ENCODE assay signal across 14 mouse cellular contexts in the genomic region with DNA sequence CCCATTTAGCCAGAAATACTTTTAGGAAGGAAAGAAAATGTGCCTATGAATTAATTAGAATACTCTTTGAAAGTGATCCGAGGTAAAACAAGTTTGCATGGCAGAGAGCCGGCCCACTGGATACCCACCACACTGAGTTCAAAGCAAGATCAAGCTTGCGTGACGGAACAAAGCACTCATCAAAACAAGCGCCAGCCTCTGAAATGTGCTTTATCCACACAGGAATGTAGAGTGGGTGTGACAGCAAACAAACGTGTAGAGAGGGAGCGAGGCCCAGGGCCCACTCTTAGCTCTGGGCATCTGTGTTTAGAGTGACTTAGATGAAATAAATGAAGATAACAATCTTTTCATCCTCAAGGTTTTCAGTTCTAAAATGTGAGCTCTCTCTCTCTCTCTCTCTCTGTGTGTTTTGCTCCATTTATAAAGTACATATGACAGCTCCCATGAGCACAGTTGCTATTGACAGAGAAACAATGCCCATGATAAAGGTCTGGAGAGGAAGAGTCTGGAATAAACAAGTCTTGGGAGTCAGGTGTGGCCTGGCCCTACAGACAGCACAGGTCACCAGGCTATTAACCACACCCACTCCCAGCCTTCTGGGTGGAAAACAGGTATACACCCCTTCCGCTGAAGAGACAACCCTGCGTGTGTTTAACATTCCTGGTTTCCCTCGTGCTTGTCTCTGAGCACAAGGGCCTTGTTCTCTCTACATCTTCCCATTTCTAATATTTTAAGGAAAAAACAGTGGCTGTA. TPM values are rescaled to one million over a fixed set of nuclear protein-coding genes. Genes with fewer than 3 reads are reported as not detected.
DNase-seq lines count a peak whose midpoint lies in the region; ATAC-seq and TF ChIP-seq lines count a peak whose summit lies in the region.
"Had no signal": no experiment of that assay in that cellular context is flagged by ENCODE, and none has a peak within 500 bp of the region (broad histone marks: within the 10 kb centered on the region; RNA-seq: fewer than 3 reads in every experiment).

No protein-coding gene starts in this region.

- ATAC-seq in hindbrain, postnatal 0 days, result 0 out of 2 replicates have a peak, but pooled peaks have one; percentile 7
- 0 out of 2 replicates have a peak, but pooled peaks have one; percentile 52 for ATAC-seq in midbrain, embryonic 12.5 days (ENCODE audit: low FRiP score, low read depth)

- no peak overlapping the region for H3K4me3 ChIP-seq in hindbrain, postnatal 0 days (ENCODE audit: low read length)
- no peak overlapping the region for H3K4me3 ChIP-seq in hindbrain, embryonic 10.5 days
- no peak overlapping the region for H3K4me3 ChIP-seq in midbrain, embryonic 12.5 days
- H3K4me3 ChIP-seq: left cerebral cortex, adult 2 months; limb, embryonic 13.5 days had no signal

- TF ChIP-seq CTCF in hindbrain, postnatal 0 days (IDR thresholded peaks at IDR 0.05; ENCODE audit: low read depth), result no peak

- no peaks in the 10 kb centered on the region for H3K4me1 ChIP-seq in hindbrain, postnatal 0 days (ENCODE audit: insufficient read depth, low read length)
- H3K4me1 ChIP-seq in hindbrain, embryonic 10.5 days (replicated peaks), result peaks cover 8% of the 10 kb centered on the region; the same call in 1 of the 2 replicates
- peaks cover 6% of the 10 kb centered on the region; the same call in 1 of the 2 replicates for H3K4me1 ChIP-seq in midbrain, embryonic 12.5 days
- H3K4me1 ChIP-seq: limb, embryonic 13.5 days had no signal

- no peak overlapping the region for H3K9ac ChIP-seq in hindbrain, postnatal 0 days (replicated peaks; ENCODE audit: low read length)
- H3K9ac ChIP-seq in midbrain, embryonic 12.5 days (replicated peaks), result no peak overlapping the region
- H3K9ac ChIP-seq: limb, embryonic 13.5 days had no signal

- 49% methylated on average over 10 of the region's 10 CpGs for WGBS in hindbrain, postnatal 0 days
- WGBS in hindbrain, embryonic 10.5 days, result 50% methylated on average over 10 of the region's 10 CpGs
- WGBS in midbrain, embryonic 12.5 days, result 30% methylated on average over 10 of the region's 10 CpGs

- no peak overlapping the region for H3K27ac ChIP-seq in hindbrain, postnatal 0 days
- no peak overlapping the region for H3K27ac ChIP-seq in hindbrain, embryonic 10.5 days
- H3K27ac ChIP-seq in midbrain, embryonic 12.5 days (replicated peaks), result no peak overlapping the region
- H3K27ac ChIP-seq: left cerebral cortex, adult 2 months; limb, embryonic 13.5 days had no signal

- no peaks in the 10 kb centered on the region for H3K9me3 ChIP-seq in hindbrain, postnatal 0 days (ENCODE audit: low read length)
- H3K9me3 ChIP-seq in hindbrain, embryonic 10.5 days, result no peaks in the 10 kb centered on the region
- H3K9me3 ChIP-seq in midbrain, embryonic 12.5 days, result no peaks in the 10 kb centered on the region
- H3K9me3 ChIP-seq: limb, embryonic 13.5 days had no signal

- H3K27me3 ChIP-seq in hindbrain, postnatal 0 days (ENCODE audit: insufficient read depth, low read length), result no peaks in the 10 kb centered on the region
- H3K27me3 ChIP-seq in hindbrain, embryonic 10.5 days (ENCODE audit: insufficient read depth, poor library complexity, severe bottlenecking), result no peaks in the 10 kb centered on the region
- no peaks in the 10 kb centered on the region for H3K27me3 ChIP-seq in midbrain, embryonic 12.5 days
- H3K27me3 ChIP-seq: limb, embryonic 13.5 days had no signal

- intact Hi-C loops in left cerebral cortex, postnatal 10 days (cut with DNase I), result no loop called here

- H3K36me3 ChIP-seq in hindbrain, postnatal 0 days (ENCODE audit: insufficient read depth, low read length), result peaks cover 6% of the 10 kb centered on the region; the same call in 1 of the 2 replicates
- H3K36me3 ChIP-seq in hindbrain, embryonic 10.5 days, result peaks cover 52% of the 10 kb centered on the region
- peaks cover 36% of the 10 kb centered on the region for H3K36me3 ChIP-seq in midbrain, embryonic 12.5 days

- DNase-seq in hindbrain, postnatal 0 days (ENCODE audit: low spot score), result no peak
- no peak for DNase-seq in hindbrain, embryonic 10.5 days (ENCODE audit: low spot score)
- DNase-seq in ES-CJ7 (ENCODE audit: low read depth, low spot score) (peak; percentile 51), ZHBTc4 (ENCODE audit: low read depth, low spot score) (peak; percentile 61)
- no peak for DNase-seq in thymus, postnatal 10 days (ENCODE audit: low spot score in 2 of 2)
- DNase-seq in left cerebral cortex, postnatal 10 days (ENCODE audit: extremely low spot score in 1 of 2, low spot score in 2 of 2), result no peak
- DNase-seq: cerebellum, adult 11-12 months; heart, adult 18-20 months; heart, postnatal 14 days had no signal

- H3K4me2 ChIP-seq in hindbrain, postnatal 0 days (ENCODE audit: low read depth, low read length), result no peak overlapping the region
- H3K4me2 ChIP-seq in midbrain, embryonic 12.5 days (replicated peaks), result no peak overlapping the region
- H3K4me2 ChIP-seq: limb, embryonic 13.5 days had no signal

RNA-seq across cellular contexts. Expression of a gene that starts 8.0 kb away (rescaled TPM):
- total RNA-seq in hindbrain, postnatal 0 days (2014; rRNA removed), result 9.9 and 10.2 TPM in 2 replicates
- polyA plus RNA-seq in hindbrain, postnatal 0 days (2015; fragmentation: Nextera tagmentation; extraction: Ambion mirVana), result 15.5 and 16.6 TPM in 2 replicates
- 10.0 and 10.4 TPM in 2 replicates for polyA plus RNA-seq in hindbrain, embryonic 10.5 days (2016; fragmentation: Nextera tagmentation; extraction: Ambion mirVana)
- polyA plus RNA-seq in midbrain, embryonic 12.5 days (2016; fragmentation: Nextera tagmentation; extraction: Ambion mirVana), result 13.9 and 15.6 TPM in 2 replicates
- total RNA-seq in left cerebral cortex, postnatal 10 days (2021), result 10 to 100 TPM; 14.5 to 17.3 TPM

RNA-seq across cellular contexts. Expression of a gene that starts 35.5 kb away (rescaled TPM):
- total RNA-seq in hindbrain, postnatal 0 days (2014; rRNA removed), result 2.1 and 3.2 TPM in 2 replicates
- 1.3 and 1.7 TPM in 2 replicates for polyA plus RNA-seq in hindbrain, postnatal 0 days (2015; fragmentation: Nextera tagmentation; extraction: Ambion mirVana)
- polyA plus RNA-seq in hindbrain, embryonic 10.5 days (2016; fragmentation: Nextera tagmentation; extraction: Ambion mirVana), result 3.7 and 4.6 TPM in 2 replicates
- 4.5 and 5.1 TPM in 2 replicates for polyA plus RNA-seq in midbrain, embryonic 12.5 days (2016; fragmentation: Nextera tagmentation; extraction: Ambion mirVana)
- total RNA-seq in left cerebral cortex, postnatal 10 days (2021), result 1 to 10 TPM; 1.4 to 1.7 TPM
- total RNA-seq: common myeloid progenitor, adult 5-6 weeks; MEL had no signal

Comparison
In these comparisons a context has a peak if more than half of its experiments do, and no peak if none do; other contexts are left out.
1. DNase-seq: peak in ES-CJ7 (single experiment) and ZHBTc4 (single experiment); none in hindbrain, postnatal 0 days (single experiment), hindbrain, embryonic 10.5 days (single experiment), thymus, postnatal 10 days (0 of 2) and left cerebral cortex, postnatal 10 days (0 of 2).